Mouse (Mus musculus): ENCODE data around the gene Ogfod1.
"Not testable (repeated sequence)": the region's sequence is repeated elsewhere in the genome, so short reads cannot be mapped to it uniquely, and the experiment has no call there.

The Ogfod1 gene

DNA sequence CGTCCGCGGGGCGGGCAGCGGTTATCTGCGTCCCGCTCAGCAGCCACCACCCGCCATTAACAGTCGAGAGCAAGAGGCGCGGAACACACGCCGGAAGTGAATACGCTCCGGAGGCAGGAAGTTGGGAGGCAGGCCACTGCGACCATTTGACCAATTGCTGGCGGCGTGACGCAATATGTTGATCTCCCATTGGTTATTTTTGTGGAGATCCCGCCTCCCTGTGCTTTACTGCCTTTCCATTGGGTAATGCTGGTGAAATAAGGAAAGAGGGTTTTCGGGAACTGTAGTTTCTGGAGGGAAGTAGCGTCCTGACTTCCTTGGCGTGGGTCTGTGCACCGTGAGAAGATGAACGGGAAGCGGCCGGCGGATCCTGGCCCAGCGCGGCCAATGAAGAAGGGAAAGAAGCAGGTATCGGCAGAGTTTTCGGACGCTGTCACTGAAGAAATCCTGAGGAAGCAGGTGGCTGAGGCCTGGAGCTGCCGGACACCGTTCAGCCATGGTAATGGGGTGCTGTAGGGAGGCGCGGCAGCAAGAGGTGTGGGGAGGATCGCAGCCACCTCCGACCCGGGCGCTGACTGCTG lies at the start of gene Ogfod1, which contains the start of gene Nudt21:
TSS of gene Ogfod1 (plus strand) at position 255 of the 581 bp plus-strand sequence.
TSS of gene Nudt21 (minus strand) at position 88 of the 581 bp plus-strand sequence.
- peak; percentile 94 for DNase-seq (ENCODE audit: low spot score in 2 of 2)

DNA sequence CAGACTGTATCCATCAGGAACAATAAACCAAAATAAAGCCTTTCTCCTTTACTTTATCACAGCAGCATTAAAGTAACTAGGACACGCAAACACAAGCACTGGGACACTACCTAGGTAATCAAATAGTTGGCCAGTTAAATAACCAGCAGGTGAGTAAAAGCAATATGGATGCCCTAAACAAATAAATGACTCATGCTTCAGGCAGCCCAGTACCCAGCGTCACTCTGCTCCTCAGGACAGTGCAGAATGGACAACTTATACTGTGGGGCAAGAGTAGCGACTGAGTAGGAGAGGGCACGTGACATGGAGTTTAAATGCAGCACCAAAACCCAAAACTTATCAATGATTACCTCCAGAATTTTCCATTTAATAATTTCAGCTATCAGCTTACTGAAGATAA lies 47.3 kb upstream of the Ogfod1 start:
- no peak for DNase-seq (ENCODE audit: low spot score in 2 of 2)

DNA sequence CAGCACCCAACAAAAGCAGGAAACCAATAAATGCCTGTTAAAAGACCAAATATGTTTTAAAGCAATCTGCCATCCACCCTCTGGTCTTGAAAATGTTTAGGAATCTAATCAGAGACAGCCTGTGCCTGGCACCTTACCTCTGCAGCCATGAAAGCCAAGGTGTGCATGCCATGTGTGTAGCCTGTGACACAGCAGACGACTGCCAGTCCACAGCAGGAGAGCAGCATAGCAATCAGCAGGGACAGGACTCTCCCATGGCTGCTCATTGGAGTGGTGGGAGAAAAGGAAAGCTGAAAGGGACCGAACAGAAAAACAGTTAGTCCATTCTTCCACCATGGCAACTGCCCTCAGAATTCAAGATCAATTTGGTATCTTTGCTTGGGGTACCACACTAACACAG lies 38.0 kb upstream of the Ogfod1 start:
- DNase-seq (ENCODE audit: low spot score in 2 of 2), result no peak

DNA sequence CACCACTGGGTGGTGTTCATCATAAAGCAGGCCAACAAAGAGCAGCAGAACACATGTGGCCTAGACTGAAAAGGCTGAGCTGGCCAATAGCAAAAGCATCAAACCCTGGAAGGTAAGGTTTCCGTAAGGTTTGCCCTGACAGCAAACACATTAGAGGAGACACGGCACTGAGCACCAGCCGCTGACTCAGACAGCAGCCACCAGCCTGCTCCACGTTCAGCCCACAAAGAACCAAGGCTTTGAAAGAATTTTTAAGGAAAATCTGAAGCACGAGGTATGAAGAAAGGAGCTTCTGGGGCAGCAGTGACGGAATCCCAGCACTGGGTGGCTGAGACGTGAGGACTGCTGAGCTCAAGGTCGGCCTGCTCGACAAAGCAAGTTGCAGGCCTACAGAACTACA lies 32.9 kb upstream of the Ogfod1 start:
- no peak for DNase-seq (ENCODE audit: low spot score in 2 of 2)

DNA sequence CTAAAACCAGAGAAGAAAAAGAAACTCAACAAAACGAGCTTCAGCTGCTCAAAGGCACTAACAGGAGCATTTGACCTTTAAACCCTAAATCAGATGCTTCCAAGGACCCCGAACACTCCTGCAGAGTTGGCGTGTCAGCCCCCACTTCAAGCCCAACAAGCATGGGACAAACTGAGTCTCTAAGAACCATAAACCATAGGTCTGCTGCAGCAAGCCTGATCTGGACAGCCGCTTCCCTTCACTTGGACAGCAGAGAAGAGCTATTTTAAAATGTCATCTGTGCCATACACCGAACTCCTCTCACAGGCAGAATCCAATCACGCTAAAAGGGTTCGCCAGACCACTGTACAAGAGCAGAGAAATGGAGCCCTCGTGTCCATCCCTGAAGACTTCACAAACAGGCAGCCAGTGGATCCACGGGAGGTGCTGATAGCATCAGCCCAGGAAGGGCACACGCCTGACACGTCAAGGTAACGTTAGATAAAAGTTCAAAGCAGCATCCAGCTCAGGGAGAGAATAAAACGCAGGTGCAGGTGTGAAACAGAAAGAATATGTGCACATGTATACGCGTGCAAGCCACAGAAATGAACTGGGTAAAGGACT lies 27.7 kb upstream of the Ogfod1 start:
- DNase-seq (ENCODE audit: low spot score in 2 of 2), result no peak

DNA sequence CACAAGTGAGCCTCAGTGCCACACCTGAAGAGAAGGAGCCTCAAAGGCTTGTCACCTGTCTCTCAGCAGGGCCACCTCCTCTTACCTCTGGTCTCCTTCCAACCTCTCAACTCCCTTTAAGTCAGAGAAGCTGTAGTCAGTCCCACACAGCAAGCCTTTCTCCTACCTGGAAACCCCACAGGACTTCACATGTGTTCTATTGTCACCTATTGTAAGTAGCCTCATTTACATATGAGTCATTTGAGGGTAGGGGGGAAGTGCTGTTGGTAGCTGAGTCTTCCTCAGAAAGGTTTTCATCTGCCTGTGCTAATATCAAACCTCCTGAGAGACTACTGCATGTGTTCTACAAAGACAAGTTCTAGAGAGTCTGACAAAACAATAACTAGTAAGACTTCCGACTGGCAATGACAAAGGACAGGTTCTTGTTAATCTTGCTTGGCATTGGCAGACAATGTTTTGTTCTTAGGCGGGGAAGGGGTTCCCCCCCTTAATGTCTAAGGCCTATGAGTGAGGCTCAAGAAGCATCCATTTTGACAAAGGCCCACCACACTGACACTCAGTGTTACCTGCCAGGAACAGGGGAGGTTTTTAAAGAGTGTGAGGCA lies 26.8 kb upstream of the Ogfod1 start:
- no peak for DNase-seq (ENCODE audit: low spot score in 2 of 2)

DNA sequence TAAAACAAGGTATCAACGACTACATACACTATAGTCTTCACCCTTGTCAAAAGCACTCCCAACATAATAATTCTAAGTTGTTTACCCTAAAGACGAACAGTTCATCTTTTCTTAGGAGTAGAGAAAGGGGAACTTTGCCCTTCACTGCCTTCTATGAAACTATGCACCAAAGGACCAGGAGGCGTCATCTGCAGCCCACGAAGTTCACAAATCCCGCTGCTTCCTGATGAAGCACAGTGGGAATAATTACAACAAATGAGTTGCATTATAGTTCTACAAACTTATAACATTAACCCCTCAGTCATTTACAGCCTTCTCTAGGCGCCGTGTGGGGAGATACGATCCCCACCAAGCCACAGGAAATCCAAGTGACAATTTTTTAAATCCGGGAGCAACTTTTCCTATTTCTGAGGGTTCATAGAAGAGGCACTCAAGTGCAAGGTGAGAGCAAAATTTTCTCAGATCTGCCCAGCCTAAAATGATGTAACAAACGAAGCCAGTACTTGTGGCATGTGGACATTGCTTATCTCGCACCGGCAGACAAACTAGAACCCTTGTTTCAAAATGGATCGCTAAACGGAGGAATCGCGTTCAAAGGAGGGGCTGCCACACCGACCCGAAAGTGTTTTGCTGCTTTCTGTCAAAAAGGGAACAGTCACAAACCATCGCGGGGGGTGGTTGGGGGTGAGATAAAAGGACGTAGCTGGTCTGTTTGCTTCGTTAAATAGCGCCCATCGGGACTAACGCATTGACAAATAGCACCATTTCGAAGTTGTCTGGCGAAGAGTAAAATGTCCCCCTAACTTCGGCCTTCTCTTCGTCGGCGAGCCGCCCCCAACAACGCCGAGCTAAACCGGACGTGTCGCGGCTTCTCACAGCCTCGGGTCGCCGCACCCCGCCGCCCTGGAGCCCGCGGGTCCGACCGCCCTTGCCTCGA lies 25.7 kb upstream of the Ogfod1 start:
- peak in 1 of 2 experiments; percentile 64 for DNase-seq (ENCODE audit: low spot score in 2 of 2)

DNA sequence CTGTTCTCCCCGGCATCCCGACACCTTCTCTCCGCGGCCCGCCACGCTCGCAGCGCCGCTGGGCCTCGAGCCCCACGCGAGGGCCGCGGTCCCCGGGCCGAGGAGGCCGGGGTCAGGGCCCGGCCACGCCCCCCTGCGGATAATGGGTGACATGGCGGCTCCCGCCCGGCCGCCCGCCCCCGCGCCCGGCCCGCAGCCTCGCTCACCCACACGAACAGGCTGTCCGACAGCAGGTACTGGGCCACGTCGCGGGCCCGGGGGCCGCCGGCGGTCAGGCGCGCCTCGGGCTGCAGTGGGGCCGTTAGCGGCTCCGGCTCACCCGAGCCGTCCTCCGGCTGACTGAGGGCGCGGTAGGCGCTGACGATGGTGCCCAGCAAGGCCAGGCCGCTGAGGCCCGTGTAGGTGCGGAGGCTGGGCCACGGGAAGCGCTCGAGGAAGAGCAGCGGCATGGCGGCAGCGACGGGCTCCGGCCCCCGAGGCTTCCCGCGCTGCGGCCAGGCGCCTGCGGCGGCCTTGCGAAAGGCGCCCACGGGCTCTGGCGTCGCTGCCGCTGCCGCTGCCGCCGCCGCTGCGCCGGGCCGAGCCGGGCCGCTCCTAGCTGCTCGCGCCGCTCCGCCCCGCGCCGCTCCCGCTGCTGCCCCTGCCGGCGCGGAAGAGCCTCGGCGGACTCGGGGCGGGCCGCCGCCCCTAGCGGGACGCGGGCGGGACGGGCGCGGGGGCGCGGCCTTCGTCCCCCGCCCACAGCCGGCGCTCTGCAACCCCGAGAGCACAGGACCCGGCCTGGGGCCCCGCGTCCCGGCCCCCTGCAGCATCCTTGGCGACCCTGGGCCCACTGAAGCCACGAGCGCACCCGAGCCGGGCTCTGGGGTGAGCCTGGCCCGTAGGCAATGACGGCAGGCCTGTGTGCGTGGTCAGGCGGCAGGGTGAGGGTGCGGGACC lies 24.7 kb upstream of the Ogfod1 start, which contains the start of gene Amfr:
TSS of gene Amfr (minus strand) at position 830 of the 939 bp plus-strand sequence.
- peak; percentile 42 to 58 for DNase-seq (ENCODE audit: low spot score in 2 of 2)

DNA sequence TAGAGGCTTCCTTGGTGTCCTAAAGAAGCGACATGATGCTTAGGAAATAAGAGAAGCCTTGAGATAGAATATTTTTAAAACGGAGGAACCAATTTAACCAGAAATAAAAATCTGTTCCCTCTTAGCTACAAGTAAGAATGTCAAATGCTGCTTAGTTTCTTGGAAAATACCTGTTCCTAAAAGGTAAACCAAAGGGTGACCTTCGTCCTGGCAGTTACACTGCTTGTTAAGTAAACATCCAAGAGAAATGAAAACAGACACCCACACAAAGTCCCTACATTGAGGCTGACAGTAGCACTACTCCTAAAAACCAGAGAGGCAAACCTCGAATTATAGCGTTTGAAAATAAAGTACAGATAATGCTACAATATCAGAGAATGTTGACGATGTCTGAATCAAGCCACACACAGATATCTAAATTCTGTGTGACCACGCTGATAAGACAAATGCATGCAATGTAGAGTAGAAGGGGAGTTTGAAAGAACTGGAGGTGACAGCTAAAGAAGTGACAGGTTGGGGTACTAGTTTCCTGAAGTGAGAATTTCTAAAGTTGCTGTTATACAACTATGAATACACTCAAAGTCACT lies 23.9 kb upstream of the Ogfod1 start:
- DNase-seq (ENCODE audit: low spot score in 2 of 2), result no peak

DNA sequence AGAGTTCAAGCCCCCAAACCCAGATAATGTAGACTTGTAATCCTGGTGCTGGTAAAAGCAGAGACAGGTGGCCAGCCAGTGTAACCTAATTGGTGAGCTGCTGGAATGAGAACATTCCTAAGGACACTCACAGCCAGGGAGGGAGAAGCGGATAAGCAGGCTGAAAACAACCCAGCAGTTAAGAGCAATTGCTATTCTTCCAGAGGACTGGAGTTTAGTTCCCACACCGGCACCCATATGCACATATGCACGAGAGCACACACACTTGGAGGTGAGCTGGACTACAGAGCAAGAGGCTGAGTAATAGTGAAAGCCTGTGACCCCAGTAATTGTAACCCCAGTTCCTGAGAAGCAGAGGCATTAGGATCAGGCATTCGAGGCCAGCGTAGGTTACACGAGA lies 13.1 kb upstream of the Ogfod1 start:
- DNase-seq (ENCODE audit: low spot score in 2 of 2), result no peak

DNA sequence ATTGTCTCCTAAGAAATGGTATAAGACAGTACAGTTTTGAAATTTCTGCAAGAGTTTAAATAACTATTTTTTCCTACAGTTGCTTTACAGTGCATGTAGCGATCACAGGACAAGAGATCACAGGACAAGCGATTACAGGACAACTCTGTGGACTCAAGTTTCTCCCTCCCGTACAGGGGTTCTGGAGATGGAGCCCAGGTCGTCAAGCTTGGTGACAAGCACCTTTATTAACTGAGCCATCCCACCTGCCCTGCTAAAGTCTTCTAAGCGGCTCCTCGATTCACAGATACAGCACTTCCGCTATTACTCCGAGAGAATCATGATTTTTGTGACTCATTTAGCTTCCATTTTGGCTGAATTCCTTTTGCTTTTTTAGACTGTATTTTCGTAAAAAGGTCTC lies 7.3 kb upstream of the Ogfod1 start:
- DNase-seq (ENCODE audit: low spot score in 2 of 2), result no peak

DNA sequence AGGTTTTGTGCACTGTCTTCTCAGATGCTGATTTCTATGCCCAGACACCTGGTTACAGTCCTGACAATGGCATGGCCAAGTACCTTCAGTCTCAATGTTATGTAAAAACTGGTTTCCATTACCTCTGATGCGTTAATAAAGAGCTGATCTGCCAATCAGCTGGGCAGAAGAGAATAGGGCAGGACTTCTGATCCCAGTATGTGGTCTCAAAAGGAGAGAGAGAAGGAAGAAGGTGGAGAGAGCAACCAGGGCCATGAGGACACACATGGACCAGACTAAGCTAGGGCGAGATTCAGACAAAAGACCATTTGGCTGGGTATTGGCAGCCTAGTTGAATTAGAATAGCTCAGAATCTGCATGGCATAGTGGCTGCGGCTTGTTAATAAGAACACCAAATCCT lies 3.4 kb upstream of the Ogfod1 start:
- DNase-seq (ENCODE audit: low spot score in 2 of 2), result no peak

DNA sequence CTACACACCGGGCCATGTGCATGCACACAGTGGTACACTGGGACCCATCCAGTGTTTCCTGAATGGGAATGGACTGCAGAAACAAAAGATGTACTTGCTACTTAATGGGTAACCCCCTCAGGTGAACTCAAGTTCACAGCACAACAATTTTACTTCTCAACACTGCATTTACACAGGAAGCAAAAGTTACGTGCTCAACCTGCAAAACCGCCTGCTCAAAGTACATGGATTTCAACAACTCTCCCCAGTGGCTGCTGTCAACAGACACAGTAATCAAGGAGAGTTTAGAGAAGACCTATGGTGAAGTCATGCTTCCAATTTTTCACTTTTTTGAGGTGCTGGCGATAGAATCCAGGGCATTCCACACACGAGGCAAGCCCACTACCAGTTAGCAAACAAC lies 1.8 kb upstream of the Ogfod1 start:
- no peak for DNase-seq (ENCODE audit: low spot score in 2 of 2)

DNA sequence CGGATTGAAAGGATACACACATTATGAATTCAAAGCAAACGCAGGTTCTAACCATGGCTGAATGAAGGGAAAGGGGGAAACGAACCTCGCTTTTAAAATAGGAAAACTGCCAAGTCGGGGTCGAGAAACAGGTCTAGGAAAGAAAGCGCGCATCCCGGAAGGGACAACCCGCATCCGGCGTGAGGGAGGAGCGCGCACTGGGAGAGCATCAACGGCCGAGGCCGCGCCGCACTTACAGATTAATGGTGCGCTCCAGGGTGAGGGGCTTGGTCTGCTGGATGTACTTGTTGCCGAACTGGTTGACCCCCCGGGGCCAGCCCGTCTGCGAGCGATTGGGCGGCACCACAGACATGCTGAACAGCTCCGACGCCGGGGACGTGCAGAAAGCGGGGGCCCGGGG lies 457 bp upstream of the Ogfod1 start:
- not testable (repeated sequence) for DNase-seq (ENCODE audit: low spot score in 2 of 2)

DNA sequence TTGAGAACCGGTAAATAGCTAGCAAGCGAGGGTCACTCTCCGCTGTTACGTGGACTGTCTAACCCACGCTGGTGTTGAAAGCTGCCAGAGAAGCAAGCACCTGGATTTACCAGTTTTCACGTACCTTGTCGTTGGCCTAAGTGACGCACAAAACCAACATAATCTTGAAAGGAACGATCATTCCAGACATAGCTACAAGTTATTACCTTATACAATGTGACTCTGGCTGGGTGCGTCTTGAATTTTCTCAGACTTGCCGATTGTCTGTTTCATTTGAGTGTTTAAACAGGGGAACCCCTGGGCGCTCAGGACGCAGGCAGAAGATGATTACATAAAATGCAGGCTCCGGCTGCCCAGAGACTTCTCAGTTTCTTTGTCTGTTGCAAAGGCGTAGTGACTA lies 808 bp downstream of the Ogfod1 start:
- DNase-seq (ENCODE audit: low spot score in 2 of 2), result peak in 1 of 2 experiments; percentile 6

DNA sequence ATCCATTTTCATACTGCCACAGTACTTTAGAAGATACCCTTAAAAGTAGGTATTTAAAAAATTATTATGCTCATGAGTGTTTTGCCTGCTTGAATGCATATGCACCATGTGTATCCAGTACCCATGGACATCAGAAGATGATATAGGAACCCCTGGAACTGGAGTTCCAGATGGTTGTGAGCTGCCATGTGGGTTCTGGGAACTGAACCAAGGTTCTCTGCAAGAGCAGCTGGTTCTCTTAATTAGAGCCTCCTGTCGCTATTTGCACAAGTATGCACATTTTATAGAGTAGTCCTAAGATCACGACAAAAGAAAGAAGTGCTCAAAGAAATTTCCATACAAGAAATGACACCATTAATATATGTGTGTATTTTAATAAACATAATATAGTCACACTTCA lies 10.8 kb downstream of the Ogfod1 start:
- DNase-seq (ENCODE audit: low spot score in 2 of 2), result no peak

DNA sequence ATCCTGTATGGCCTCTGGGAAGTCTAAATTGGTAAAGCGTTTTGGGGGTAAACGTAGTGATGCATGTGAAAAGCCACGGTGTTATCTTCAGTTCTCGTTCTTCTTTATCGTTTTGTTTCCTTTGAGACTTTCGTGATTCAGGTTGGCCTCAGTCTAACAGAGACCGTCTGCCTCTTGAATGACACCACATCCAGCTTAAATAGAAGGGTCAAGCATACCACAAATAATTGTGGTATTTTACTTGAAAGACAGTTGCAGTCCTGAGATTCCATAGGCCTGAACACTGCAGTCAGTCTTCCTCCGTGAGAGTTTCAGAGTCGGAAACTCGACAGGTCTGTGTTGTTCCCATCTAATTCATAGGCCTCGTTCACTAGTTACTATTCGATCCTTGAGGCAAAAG lies 15.7 kb downstream of the Ogfod1 start:
- DNase-seq (ENCODE audit: low spot score in 2 of 2), result no peak

DNA sequence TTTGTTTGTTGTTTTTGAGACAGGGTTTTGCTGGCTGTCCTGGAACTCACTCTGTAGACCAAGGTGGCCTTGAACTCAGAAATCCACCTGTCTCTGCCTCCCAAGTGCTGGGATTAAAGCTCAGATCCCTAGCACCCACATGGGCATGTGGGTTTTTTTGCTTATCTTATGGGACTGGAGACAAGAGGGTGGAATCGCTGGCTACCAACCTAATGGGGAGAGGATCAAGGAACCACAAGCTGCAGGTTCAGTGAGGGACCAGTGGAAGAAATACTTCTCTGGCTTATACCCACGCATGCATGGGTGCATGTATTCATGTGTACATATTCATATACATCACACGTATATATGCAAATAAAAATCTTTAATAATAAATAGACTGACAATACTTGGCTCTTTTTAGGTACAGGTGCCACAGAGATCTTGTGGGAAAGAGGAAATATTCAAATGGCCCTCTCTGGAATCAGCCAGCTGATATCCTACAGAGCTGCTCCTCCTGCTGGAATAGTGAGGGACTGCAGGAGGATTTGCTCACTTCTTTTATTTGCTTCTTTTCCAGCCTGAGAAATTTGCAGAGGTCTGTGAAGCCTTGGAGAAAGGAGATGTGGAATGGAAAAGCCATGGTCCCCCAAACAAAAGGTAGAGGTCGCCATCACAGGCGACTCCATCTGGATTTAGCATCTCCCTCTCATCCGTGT lies 20.3 kb downstream of the Ogfod1 start:
- DNase-seq (ENCODE audit: low spot score in 2 of 2), result peak; percentile 14 to 29

DNA sequence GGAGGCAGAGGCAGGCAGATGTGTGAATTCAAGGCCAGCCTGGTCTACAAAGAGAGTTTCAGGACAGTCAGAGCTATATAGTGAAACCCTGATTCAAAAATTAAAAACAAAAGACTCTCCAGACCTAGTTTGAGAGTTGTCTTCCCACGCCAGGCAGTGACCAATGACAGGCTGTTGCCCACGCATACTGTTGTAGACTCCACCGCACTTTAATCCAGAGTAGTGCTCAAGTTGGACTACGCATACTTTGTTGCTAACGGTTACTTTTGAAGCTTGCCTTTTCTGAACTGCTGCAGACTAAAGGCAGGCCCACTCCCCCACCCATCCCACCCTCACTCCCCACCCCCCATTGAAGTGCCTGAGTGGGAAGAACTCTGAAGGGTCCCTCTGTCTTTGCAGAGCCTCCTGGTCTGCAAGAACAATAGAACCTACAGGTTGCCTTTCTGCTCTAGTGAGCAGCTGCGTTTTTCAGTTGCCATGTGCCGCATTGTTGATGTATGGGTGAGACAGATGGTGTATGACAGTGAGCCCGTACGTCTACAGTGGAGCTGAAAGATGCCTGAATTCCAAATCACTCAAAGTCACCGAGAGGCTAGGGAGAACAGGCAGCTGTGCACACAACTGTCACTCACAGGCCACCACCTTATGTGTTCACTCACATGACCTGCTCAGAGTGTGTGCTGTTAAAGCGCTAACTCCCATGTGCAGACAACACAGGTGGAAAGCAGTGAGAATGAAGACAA lies 29.3 kb downstream of the Ogfod1 start:
- no peak for DNase-seq (ENCODE audit: low spot score in 2 of 2)

Data from natural killer cell, adult 2 months (primary cell).